Mouse (Mus musculus) hindbrain, embryonic 12.5 days (tissue): ENCODE data around the gene Gcgr. TPM values are rescaled to one million over a fixed set of nuclear protein-coding genes. Genes with fewer than 3 reads are reported as not detected.
"Not testable (repeated sequence)": the region's sequence is repeated elsewhere in the genome, so short reads cannot be mapped to it uniquely, and the experiment has no call there.

Source experiments
- ATAC-seq: fragments of 200-750 bp; cut with Nextera tagmentation; 2 replicates; pipeline ENCODE4 v1.8.0; 2017; ENCODE audit warnings: moderate TSS enrichment; ENCODE audit not compliant: low FRiP score
- H3K27ac ChIP-seq: fragments of 300-500 bp; sonication (generic); 2 replicates; pipeline ENCODE4 v1.5.1; 2016; ENCODE audit warnings: mild to moderate bottlenecking
- H3K27me3 ChIP-seq: fragments of 300-500 bp; sonication (generic); 2 replicates; pipeline ENCODE4 v1.6.1; 2016; ENCODE audit warnings: mild to moderate bottlenecking
- H3K36me3 ChIP-seq: fragments of 300-500 bp; sonication (generic); 2 replicates; pipeline ENCODE4 v1.6.1; 2016; ENCODE audit warnings: mild to moderate bottlenecking
- H3K4me1 ChIP-seq: fragments of 300-500 bp; sonication (generic); 2 replicates; pipeline ENCODE4 v1.6.1; 2016
- H3K4me2 ChIP-seq: fragments of 300-500 bp; sonication (generic); replicated peaks from 2 replicates; pipeline ENCODE4 v1.6.1; 2016; ENCODE audit warnings: mild to moderate bottlenecking
- H3K4me3 ChIP-seq: fragments of 300-500 bp; sonication (generic); 2 replicates; pipeline ENCODE4 v1.5.1; 2016; ENCODE audit warnings: mild to moderate bottlenecking
- H3K9ac ChIP-seq: fragments of 300-500 bp; sonication (generic); 2 replicates; pipeline ENCODE4 v1.6.1; 2016; ENCODE audit warnings: mild to moderate bottlenecking, moderate library complexity
- H3K9me3 ChIP-seq: fragments of 300-500 bp; sonication (generic); replicated peaks from 2 replicates; pipeline ENCODE4 v1.6.1; 2016; ENCODE audit warnings: mild to moderate bottlenecking
- WGBS: fragments of 180-500 bp; shearing (Covaris S2); methylation state at CpG from one replicate; pipeline ENCODE4 v1.1.7; 2016; 5-methylcytosine and 5-hydroxymethylcytosine counted together
- polyA plus RNA-seq: library from polyadenylated mRNA; unstranded; fragments of >200 nt; fragmentation: Nextera tagmentation; extraction: Ambion mirVana; gene quantifications from 2 replicates; pipeline ENCODE4 v1.2.1, GENCODE M21; 2016

Gene Gcgr
- polyA plus RNA-seq, 1 experiment from 2014 or later, result 0.54 TPM

- no peak for ATAC-seq
- H3K27ac ChIP-seq, result no peak overlapping the region
- peaks cover 32% of the 10 kb centered on the region for H3K36me3 ChIP-seq
- no peaks in the 10 kb centered on the region for H3K9me3 ChIP-seq
- no peak overlapping the region for H3K4me3 ChIP-seq
- no peak overlapping the region for H3K4me2 ChIP-seq
- no peaks in the 10 kb centered on the region for H3K27me3 ChIP-seq
- H3K9ac ChIP-seq, result no peak overlapping the region
- 87% methylated on average over 6 of the region's 6 CpGs for WGBS
- H3K4me1 ChIP-seq, result peaks cover 21% of the 10 kb centered on the region
Measured at GRCm38 (mm10) chr11:120542376-120542775, 11.9 kb downstream of the Gcgr start.

- Histone ChIP-seq H3K27ac (no peak overlapping the region), H3K4me1 (peaks cover 26% of the 10 kb centered on the region), H3K4me2 (no peak overlapping the region), H3K4me3 (no peak overlapping the region), H3K9ac (no peak overlapping the region), H3K27me3 (no peaks in the 10 kb centered on the region), H3K9me3 (no peaks in the 10 kb centered on the region), H3K36me3 (peaks cover 32% of the 10 kb centered on the region)
- 95% methylated on average over 3 of the region's 3 CpGs for WGBS
- ATAC-seq, result no peak
Measured at GRCm38 (mm10) chr11:120545964-120546363, 15.5 kb downstream of the Gcgr start.

GRCm38 (mm10) chr11:120547469-120547868, 17.0 kb downstream of the Gcgr start:
- ATAC-seq, result no peak
- H3K27me3 ChIP-seq, result no peaks in the 10 kb centered on the region
- 0 out of 2 replicates have a peak overlapping the region, but pooled peaks have one; percentile 0 for H3K4me3 ChIP-seq
- H3K9me3 ChIP-seq, result no peaks in the 10 kb centered on the region
- H3K4me1 ChIP-seq, result peaks cover 26% of the 10 kb centered on the region
- no peak overlapping the region for H3K9ac ChIP-seq
- no peak overlapping the region for H3K27ac ChIP-seq
- WGBS, result 73% methylated on average over 2 of the region's 2 CpGs
- H3K4me2 ChIP-seq, result no peak overlapping the region; the same call in 1 of the 2 replicates
- H3K36me3 ChIP-seq, result peaks cover 26% of the 10 kb centered on the region

- H3K36me3 ChIP-seq, result peaks cover 18% of the 10 kb centered on the region
- ATAC-seq, result no peak
- H3K9ac ChIP-seq, result peak overlapping the region; percentile 98
- H3K4me3 ChIP-seq, result peak overlapping the region; percentile 90
- H3K4me2 ChIP-seq, result peak overlapping the region; percentile 94
- 84% methylated on average over 3 of the region's 3 CpGs for WGBS
- no peak overlapping the region for H3K27ac ChIP-seq
- peaks cover 26% of the 10 kb centered on the region for H3K4me1 ChIP-seq
- H3K27me3 ChIP-seq, result no peaks in the 10 kb centered on the region
- H3K9me3 ChIP-seq, result no peaks in the 10 kb centered on the region
Measured at GRCm38 (mm10) chr11:120548214-120548613, 17.7 kb downstream of the Gcgr start.

- Histone ChIP-seq H3K4me1 (peaks cover 26% of the 10 kb centered on the region), H3K4me3 (peak overlapping the region; percentile 90), H3K9me3 (no peaks in the 10 kb centered on the region), H3K27ac (peak overlapping the region; percentile 83), H3K9ac (peak overlapping the region; percentile 98), H3K4me2 (peak overlapping the region; percentile 94), H3K36me3 (peaks cover 12% of the 10 kb centered on the region), H3K27me3 (no peaks in the 10 kb centered on the region)
- 39% methylated on average over 7 of the region's 7 CpGs for WGBS
- ATAC-seq, result no peak
Measured at GRCm38 (mm10) chr11:120548786-120549167, 18.3 kb downstream of the Gcgr start.

- Histone ChIP-seq H3K4me2 (peak within 1 kb of the TSS; percentile 94), H3K4me1 (peaks cover 26% of the 10 kb centered on the region), H3K9ac (peak within 1 kb of the TSS; percentile 98), H3K9me3 (no peaks in the 10 kb centered on the region), H3K27me3 (no peaks in the 10 kb centered on the region), H3K36me3 (peaks cover 7% of the 10 kb centered on the region), H3K27ac (peak within 1 kb of the TSS; percentile 83), H3K4me3 (peak within 1 kb of the TSS; percentile 90)
- under 1% methylated on average over 70 of the region's 87 CpGs for WGBS
- ATAC-seq, result peak; percentile 87
Measured at GRCm38 (mm10) chr11:120549168-120549945, 18.9 kb downstream of the Gcgr start, which contains the start of gene Mcrip1. Mcrip1 (minus strand) TSS chr11:120549727.

GRCm38 (mm10) chr11:120549986-120550809, 19.7 kb downstream of the Gcgr start:
- Histone ChIP-seq H3K9me3 (no peaks in the 10 kb centered on the region), H3K4me1 (peaks cover 26% of the 10 kb centered on the region), H3K4me3 (peak overlapping the region; percentile 90), H3K27ac (peak overlapping the region; percentile 83), H3K27me3 (no peaks in the 10 kb centered on the region), H3K4me2 (peak overlapping the region; percentile 94), H3K9ac (peak overlapping the region; percentile 98), H3K36me3 (no peaks in the 10 kb centered on the region)
- 73% methylated on average over 11 of the region's 11 CpGs for WGBS
- ATAC-seq, result peak; percentile 47; the same call in 1 of the 2 replicates

- Histone ChIP-seq H3K9me3 (no peaks in the 10 kb centered on the region), H3K27ac (peak within 1 kb of the TSS; percentile 83), H3K4me3 (peak within 1 kb of the TSS; percentile 90), H3K36me3 (no peaks in the 10 kb centered on the region), H3K4me2 (peak within 1 kb of the TSS; percentile 94), H3K4me1 (peaks cover 26% of the 10 kb centered on the region), H3K27me3 (no peaks in the 10 kb centered on the region), H3K9ac (peak within 1 kb of the TSS; percentile 98)
- no peak for ATAC-seq
- 93% methylated on average over 28 of the region's 28 CpGs for WGBS
Measured at GRCm38 (mm10) chr11:120550810-120551440, 20.4 kb downstream of the Gcgr start, which contains the start of gene Ppp1r27. Ppp1r27 (minus strand) TSS chr11:120551132.

GRCm38 (mm10) chr11:120552736-120553135, 22.2 kb downstream of the Gcgr start:
- H3K27me3 ChIP-seq, result no peaks in the 10 kb centered on the region
- no peak overlapping the region for H3K27ac ChIP-seq
- no peak overlapping the region for H3K4me3 ChIP-seq
- peaks cover 21% of the 10 kb centered on the region for H3K4me1 ChIP-seq
- H3K36me3 ChIP-seq, result no peaks in the 10 kb centered on the region
- no peak overlapping the region for H3K9ac ChIP-seq
- WGBS, result 77% methylated on average over 5 of the region's 5 CpGs
- H3K9me3 ChIP-seq, result no peaks in the 10 kb centered on the region; the same call in 1 of the 2 replicates
- no peak for ATAC-seq
- no peak overlapping the region for H3K4me2 ChIP-seq

- Histone ChIP-seq H3K9ac (no peak overlapping the region), H3K9me3 (no peaks in the 10 kb centered on the region; the same call in 1 of the 2 replicates), H3K4me3 (no peak overlapping the region), H3K4me2 (no peak overlapping the region), H3K4me1 (peaks cover 8% of the 10 kb centered on the region), H3K36me3 (peaks cover 11% of the 10 kb centered on the region), H3K27me3 (no peaks in the 10 kb centered on the region), H3K27ac (no peak overlapping the region)
- WGBS, result 91% methylated on average over 7 of the region's 7 CpGs
- no peak for ATAC-seq
Measured at GRCm38 (mm10) chr11:120554834-120555233, 24.3 kb downstream of the Gcgr start.

GRCm38 (mm10) chr11:120555260-120555659, 24.8 kb downstream of the Gcgr start:
- ATAC-seq, result no peak
- H3K4me2 ChIP-seq, result no peak overlapping the region

GRCm38 (mm10) chr11:120558843-120559242, 28.3 kb downstream of the Gcgr start:
- ATAC-seq, H3K27ac ChIP-seq, H3K27me3 ChIP-seq, H3K9me3 ChIP-seq, H3K4me2 ChIP-seq, H3K4me3 ChIP-seq, H3K9ac ChIP-seq, H3K4me1 ChIP-seq: not testable (repeated sequence)
- peaks cover 51% of the 10 kb centered on the region for H3K36me3 ChIP-seq
- WGBS, result 87% methylated on average over 6 of the region's 6 CpGs

More at GRCm38 (mm10) chr11:120555260-120555659, 24.8 kb downstream of the Gcgr start:
- Histone ChIP-seq H3K27ac (no peak overlapping the region), H3K9ac (no peak overlapping the region), H3K36me3 (peaks cover 16% of the 10 kb centered on the region), H3K4me1 (peaks cover 4% of the 10 kb centered on the region), H3K27me3 (no peaks in the 10 kb centered on the region), H3K4me3 (no peak overlapping the region), H3K9me3 (no peaks in the 10 kb centered on the region; the same call in 1 of the 2 replicates)
- 76% methylated on average over 2 of the region's 2 CpGs for WGBS
